Mouse (Mus musculus): Measurements from ENCODE around the gene Fntb.

Gene Fntb

GRCm38 (mm10) chr12:76796938-76797539 lies 31.6 kb downstream of the Fntb start:
- DNase-seq, result no peak

- no peak for DNase-seq
These were observed 32.8 kb downstream of the Fntb start for GRCm38 (mm10) chr12:76798008-76798720.

- no peak for DNase-seq
These were observed 37.6 kb downstream of the Fntb start for GRCm38 (mm10) chr12:76803028-76803427.

GRCm38 (mm10) chr12:76803700-76804252 lies 38.4 kb downstream of the Fntb start:
- DNase-seq, result peak; percentile 31

- DNase-seq, result no peak
These were observed 39.8 kb downstream of the Fntb start for GRCm38 (mm10) chr12:76805056-76805811.

GRCm38 (mm10) chr12:76807796-76808195 lies 42.4 kb downstream of the Fntb start:
- DNase-seq, result no peak

- no peak for DNase-seq
These were observed 45.1 kb downstream of the Fntb start for GRCm38 (mm10) chr12:76810491-76810890.

- no peak for DNase-seq
These were observed 45.6 kb downstream of the Fntb start for GRCm38 (mm10) chr12:76811006-76811405.

GRCm38 (mm10) chr12:76813543-76813942 lies 48.2 kb downstream of the Fntb start:
- DNase-seq, result no peak

GRCm38 (mm10) chr12:76814120-76814519 lies 48.7 kb downstream of the Fntb start:
- no peak for DNase-seq

- no peak for DNase-seq
These were observed 51.3 kb downstream of the Fntb start for GRCm38 (mm10) chr12:76816720-76817119.

- DNase-seq, result no peak
These were observed 51.8 kb downstream of the Fntb start for GRCm38 (mm10) chr12:76817176-76817575.

GRCm38 (mm10) chr12:76818120-76818519 lies 52.7 kb downstream of the Fntb start:
- DNase-seq, result peak; percentile 63

GRCm38 (mm10) chr12:76818908-76819307 lies 53.5 kb downstream of the Fntb start:
- no peak for DNase-seq

- DNase-seq, result no peak
These were observed 54.4 kb downstream of the Fntb start for GRCm38 (mm10) chr12:76819816-76820215.

- no peak for DNase-seq
These were observed 55.2 kb downstream of the Fntb start for GRCm38 (mm10) chr12:76820615-76821014.

GRCm38 (mm10) chr12:76822002-76822650 lies 56.7 kb downstream of the Fntb start:
- DNase-seq, result no peak

GRCm38 (mm10) chr12:76822651-76823041 lies 57.3 kb downstream of the Fntb start, which contains the start of gene Rab15:
Rab15 (minus strand) TSS chr12:76822908.
- no peak for DNase-seq

- DNase-seq, result no peak
These were observed 59.9 kb downstream of the Fntb start for GRCm38 (mm10) chr12:76825283-76825682.

GRCm38 (mm10) chr12:76832704-76833103 lies 67.3 kb downstream of the Fntb start:
- no peak for DNase-seq

GRCm38 (mm10) chr12:76837101-76837843 lies 71.9 kb downstream of the Fntb start:
- peak; percentile 98 for DNase-seq

Data from kidney, adult 11 months (tissue).